Mouse (Mus musculus) frontal cortex, postnatal 25 days (tissue): Measurements from ENCODE around the gene Aggf1.

Source experiments
- DNase-seq, 2 experiments: peaks; one replicate each; pipeline ENCODE4 v3.0.0; 2022; ENCODE audit warnings: low spot score in 2 of 2

The Aggf1 gene

GRCm38 (mm10) chr13:95332086-95332899 lies 42.9 kb downstream of the Aggf1 start:
- DNase-seq = no peak

DNA sequence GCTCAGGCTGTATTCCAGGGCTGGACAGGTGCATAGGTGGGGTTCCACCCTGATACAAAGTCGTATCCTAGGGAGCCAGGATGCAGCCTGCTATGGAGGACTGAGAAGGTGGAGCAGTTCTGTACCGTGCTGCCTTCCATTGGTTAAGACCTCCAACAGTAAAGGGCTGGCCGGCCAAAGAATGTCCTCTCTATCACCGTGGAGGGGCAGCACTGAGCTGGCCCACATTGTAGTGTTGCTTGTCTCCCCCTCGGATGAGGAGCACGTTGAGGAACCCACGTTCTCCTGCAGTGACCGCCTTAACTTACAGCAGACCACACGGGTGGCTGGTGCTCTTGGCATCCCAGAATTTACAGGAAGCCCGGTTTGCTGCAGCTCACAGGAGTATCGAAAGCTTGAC lies 44.6 kb downstream of the Aggf1 start:
- DNase-seq = no peak

- no peak for DNase-seq
Observed at GRCm38 (mm10) chr13:95328767-95329166, 46.4 kb downstream of the Aggf1 start.

- DNase-seq = peak in 1 of 2 experiments; percentile 24
Observed at GRCm38 (mm10) chr13:95327345-95327741, 47.8 kb downstream of the Aggf1 start.

DNA sequence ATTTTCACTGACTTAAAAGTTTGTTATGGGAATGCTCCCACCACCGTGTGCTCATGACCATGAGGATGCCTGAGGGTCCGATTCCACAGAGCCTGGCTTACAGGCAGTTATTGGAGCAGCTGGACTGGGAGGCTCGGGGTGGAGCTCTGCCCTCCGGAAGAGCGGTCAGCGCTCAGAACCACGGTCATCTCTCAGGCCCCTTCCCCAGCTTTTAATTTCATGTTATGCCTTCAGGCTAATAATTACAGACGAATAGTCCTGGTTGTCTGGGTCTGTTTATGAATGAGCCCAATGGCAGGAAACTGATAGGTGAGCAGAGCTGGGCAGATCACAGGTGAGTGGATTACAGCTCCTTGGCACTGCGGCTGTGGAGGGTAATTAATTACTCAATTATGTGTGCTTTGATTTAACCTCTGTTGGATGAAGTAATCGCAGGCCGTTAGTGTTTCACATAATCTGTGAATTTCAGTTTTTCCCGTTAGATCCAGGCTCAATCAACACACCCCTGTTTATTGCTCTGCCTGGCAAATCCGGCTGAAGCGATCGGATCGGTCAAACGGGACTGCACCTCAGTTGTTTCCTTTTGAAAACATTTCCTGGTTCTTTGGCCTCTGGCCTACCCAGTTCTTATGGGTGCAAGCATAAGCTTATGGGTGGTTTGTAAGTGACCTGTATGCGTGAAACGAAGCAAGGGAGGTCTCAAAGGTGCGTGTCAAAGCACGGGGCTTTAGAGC lies 48.4 kb downstream of the Aggf1 start:
- DNase-seq = no peak

DNA sequence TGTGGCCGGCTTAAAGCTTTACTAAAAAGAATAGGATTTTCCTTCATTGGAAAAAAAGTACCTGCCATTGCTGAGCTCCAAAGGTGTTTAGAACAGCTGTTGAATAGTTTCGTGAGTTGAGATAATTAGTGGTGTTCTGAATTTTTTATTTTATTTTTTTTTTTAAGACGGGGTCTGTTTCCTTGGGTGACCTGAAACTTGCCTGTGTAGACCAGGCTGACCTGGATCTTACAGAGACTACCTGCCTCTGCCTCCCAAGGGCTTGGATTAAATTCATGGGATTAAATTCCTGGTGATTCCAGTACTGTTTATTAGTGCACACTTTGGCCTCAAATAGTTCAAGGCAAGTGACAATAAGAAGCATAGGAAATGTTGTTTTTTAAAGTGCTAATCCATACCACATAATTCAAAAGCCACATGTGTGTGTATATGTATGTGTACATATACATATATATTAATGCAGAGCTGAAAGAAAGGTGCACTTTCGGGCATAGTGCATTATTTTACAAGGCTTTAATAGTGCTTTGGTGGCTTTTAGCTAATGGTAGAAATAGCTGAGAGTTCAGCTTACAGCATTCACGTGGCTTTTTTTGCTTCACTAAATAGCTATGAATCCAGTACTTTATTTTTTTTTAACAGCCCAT lies 49.1 kb downstream of the Aggf1 start:
- no peak for DNase-seq

GRCm38 (mm10) chr13:95325080-95325906 lies 49.9 kb downstream of the Aggf1 start:
- DNase-seq = peak in 1 of 2 experiments; percentile 53

GRCm38 (mm10) chr13:95324626-95325079 lies 50.5 kb downstream of the Aggf1 start:
- peak in 1 of 2 experiments; percentile 50 for DNase-seq

DNA sequence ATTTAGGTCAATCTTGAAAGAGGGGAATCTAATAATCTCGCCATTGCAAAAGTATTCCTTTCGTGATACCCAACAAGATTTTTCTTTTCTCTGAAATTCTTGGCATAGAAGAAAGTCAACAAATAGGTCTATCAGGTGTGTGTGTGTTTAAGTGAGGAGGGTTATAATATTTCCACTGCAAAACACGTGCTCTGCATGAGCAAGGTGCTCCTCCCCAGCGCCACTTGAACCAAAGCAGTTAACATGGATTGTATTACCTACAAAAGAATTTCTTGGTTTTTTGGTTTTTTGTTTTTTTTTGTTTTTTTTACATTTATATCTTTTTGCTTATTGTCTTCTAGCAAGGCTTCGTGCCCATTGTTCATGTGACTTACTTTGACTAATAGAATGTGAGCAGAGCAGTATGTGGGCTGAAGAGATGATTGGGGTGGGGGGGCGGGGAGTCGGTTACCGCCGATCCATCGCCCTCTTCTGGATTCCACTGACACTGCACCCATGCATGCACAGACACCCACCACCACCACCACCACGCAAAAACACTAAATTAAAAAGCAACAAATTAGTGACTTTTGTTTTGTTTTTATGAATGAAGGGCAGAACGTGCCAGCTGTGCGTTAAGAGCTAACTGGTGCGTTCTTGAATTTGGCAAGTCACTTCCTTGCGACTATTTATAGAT lies 51.1 kb downstream of the Aggf1 start:
- peak in 1 of 2 experiments; percentile 55 for DNase-seq

- no peak for DNase-seq
Observed at GRCm38 (mm10) chr13:95323400-95323799, 51.8 kb downstream of the Aggf1 start, which contains the start of gene Zbed3. Gene Zbed3 (plus strand): TSS chr13:95323612.

- DNase-seq = no peak
Observed at GRCm38 (mm10) chr13:95320451-95320850, 54.7 kb downstream of the Aggf1 start.

- no peak for DNase-seq
Observed at GRCm38 (mm10) chr13:95319153-95319552, 56.0 kb downstream of the Aggf1 start.

DNA sequence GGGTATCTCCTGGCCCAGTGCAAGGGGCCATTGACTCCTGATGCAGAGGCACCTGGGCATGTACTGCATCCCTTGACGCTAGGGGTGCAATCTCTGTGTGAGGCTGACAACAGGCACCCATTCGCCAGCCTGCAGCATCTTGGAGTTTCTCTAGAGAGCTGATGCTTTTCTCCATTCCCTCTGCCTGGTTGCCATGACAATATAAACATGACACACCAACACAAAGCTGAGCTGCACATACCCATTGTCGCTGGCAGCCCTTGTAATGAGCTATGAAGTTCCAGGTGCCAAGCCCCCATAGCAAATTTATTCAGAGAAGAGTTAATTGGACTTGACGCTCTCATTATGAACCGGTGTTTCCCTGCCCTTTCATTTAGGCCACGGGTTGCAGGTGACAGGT lies 63.1 kb downstream of the Aggf1 start:
- no peak for DNase-seq

GRCm38 (mm10) chr13:95307100-95307655 lies 68.0 kb downstream of the Aggf1 start:
- DNase-seq = no peak

- no peak for DNase-seq
Observed at GRCm38 (mm10) chr13:95306596-95306995, 68.6 kb downstream of the Aggf1 start.
